Mouse (Mus musculus) thymus, adult 2 months (tissue): Measurements from ENCODE around the gene Treml2. TPM values are rescaled to one million over a fixed set of nuclear protein-coding genes. Genes with fewer than 3 reads are reported as not detected.

Experiments
- DNase-seq: peaks from one replicate; pipeline ENCODE4 v3.0.0; 2021
- H3K27ac ChIP-seq: fragments of 200-500 bp; 2 replicates; pipeline ENCODE4 v1.5.1; 2012; ENCODE audit warnings: low read length, control low read depth; ENCODE audit not compliant: control insufficient read depth, insufficient read depth
- H3K27me3 ChIP-seq: fragments of 200-500 bp; 2 replicates; pipeline ENCODE4 v1.6.1; 2012; ENCODE audit warnings: mild to moderate bottlenecking, low read length, moderate library complexity, mixed read lengths; ENCODE audit not compliant: control insufficient read depth, insufficient read depth
- H3K36me3 ChIP-seq: fragments of 200-500 bp; 2 replicates; pipeline ENCODE4 v1.6.1; 2012; ENCODE audit warnings: mild to moderate bottlenecking, low read length, moderate library complexity; ENCODE audit not compliant: control insufficient read depth, insufficient read depth
- H3K4me1 ChIP-seq: fragments of 200-500 bp; replicated peaks from 2 replicates; pipeline ENCODE4 v1.6.1; 2012; ENCODE audit warnings: low read length; ENCODE audit not compliant: control insufficient read depth, insufficient read depth
- H3K4me3 ChIP-seq: fragments of 200-500 bp; 2 replicates; pipeline ENCODE4 v1.5.1; 2012; ENCODE audit warnings: mild to moderate bottlenecking, low read length, control low read depth, moderate library complexity; ENCODE audit not compliant: control insufficient read depth, insufficient read depth
- CTCF ChIP-seq: fragments of 200-500 bp; IDR thresholded peaks from 2 replicates; pipeline ENCODE4 v1.5.1; 2012; ENCODE audit warnings: mild to moderate bottlenecking, control low read depth, low read length, moderate library complexity, borderline replicate concordance; ENCODE audit not compliant: control insufficient read depth, poor library complexity, insufficient read depth; ENCODE audit errors: extremely low read depth
- POLR2A ChIP-seq: fragments of 200-500 bp; IDR thresholded peaks from 2 replicates; pipeline ENCODE4 v1.6.1; 2012; ENCODE audit warnings: mild to moderate bottlenecking, low read length, control low read depth, moderate library complexity; ENCODE audit not compliant: control insufficient read depth, poor library complexity, insufficient read depth; ENCODE audit errors: extremely low read depth
- WGBS: fragments of 180-500 bp; shearing (Covaris S2); methylation state at CpG from one replicate; pipeline ENCODE4 v1.1.7; 2018; 5-methylcytosine and 5-hydroxymethylcytosine counted together
- polyA plus RNA-seq: library from polyadenylated mRNA; depleted of rRNA; stranded (reverse); fragments of >200 nt; gene quantifications from 2 replicates; pipeline ENCODE4 v1.2.3, GENCODE M21; 2012; rRNA removed

The Treml2 gene
- polyA plus RNA-seq, 1 experiment: 54.8 TPM

DNA sequence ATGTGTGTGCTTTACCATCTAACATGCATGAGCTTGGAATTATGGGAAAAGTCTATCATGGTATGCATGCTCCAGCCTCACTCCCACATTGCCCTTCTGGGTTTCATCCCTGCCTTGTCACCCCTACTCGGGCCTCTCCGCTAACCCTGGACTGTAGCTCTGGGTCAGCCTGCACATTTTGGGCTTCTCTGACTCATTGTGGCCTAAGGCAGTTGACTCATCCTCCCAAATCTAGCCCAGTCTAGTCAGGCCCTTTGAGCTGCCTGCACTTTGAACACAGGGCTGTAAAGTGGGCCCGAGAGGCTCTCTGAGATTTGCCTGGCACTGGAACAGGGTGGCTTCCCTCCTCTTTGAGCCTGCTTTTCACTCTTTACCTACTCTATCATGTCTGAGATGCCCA, 56.5 kb downstream of the Treml2 start:
- Histone ChIP-seq H3K4me3 (no peak overlapping the region), H3K4me1 (no peaks in the 10 kb centered on the region), H3K36me3 (no peaks in the 10 kb centered on the region), H3K27ac (no peak overlapping the region), H3K27me3 (no peaks in the 10 kb centered on the region)
- 96% methylated on average over 3 of the region's 3 CpGs for WGBS
- TF ChIP-seq POLR2A: no peak
- DNase-seq: no peak

DNA sequence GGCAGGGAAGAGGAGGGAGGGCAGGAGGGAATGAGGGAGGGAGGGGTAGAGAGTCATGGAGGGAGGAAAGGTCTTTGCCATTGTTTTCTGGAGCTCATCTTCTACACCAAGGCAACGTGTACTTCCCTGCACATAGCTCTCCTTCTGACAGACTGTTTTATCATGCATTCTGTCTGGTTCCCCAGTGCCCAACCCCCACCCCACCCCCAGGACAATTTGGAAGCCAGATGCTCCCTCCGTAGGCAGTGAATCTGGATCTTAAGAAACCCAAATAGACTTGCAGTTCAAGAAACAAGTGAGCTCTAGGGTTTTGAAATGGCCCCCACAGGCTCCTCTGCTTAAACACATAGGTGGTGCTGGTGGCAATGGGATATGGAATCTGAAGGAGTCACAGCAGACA, 58.6 kb downstream of the Treml2 start:
- TF ChIP-seq CTCF (no peak), POLR2A (no peak)
- WGBS: 76% methylated on average over 2 of the region's 2 CpGs
- no peak for DNase-seq
- Histone ChIP-seq H3K4me3 (no peak overlapping the region), H3K27ac (no peak overlapping the region), H3K4me1 (no peaks in the 10 kb centered on the region), H3K36me3 (no peaks in the 10 kb centered on the region), H3K27me3 (no peaks in the 10 kb centered on the region)

- 71% methylated on average over 7 of the region's 7 CpGs for WGBS
- DNase-seq: no peak
- no peaks in the 10 kb centered on the region for H3K36me3 ChIP-seq
- no peaks in the 10 kb centered on the region for H3K4me1 ChIP-seq
- no peak for TF ChIP-seq CTCF
- TF ChIP-seq POLR2A: no peak
- no peak within 1 kb of the TSS for H3K27ac ChIP-seq
- H3K27me3 ChIP-seq: no peaks in the 10 kb centered on the region
- H3K4me3 ChIP-seq: no peak within 1 kb of the TSS
Measured at GRCm38 (mm10) chr17:48359616-48360015, 60.3 kb downstream of the Treml2 start, which contains the start of gene Treml1. TSS of gene Treml1 (plus strand) at chr17:48359916.

DNA sequence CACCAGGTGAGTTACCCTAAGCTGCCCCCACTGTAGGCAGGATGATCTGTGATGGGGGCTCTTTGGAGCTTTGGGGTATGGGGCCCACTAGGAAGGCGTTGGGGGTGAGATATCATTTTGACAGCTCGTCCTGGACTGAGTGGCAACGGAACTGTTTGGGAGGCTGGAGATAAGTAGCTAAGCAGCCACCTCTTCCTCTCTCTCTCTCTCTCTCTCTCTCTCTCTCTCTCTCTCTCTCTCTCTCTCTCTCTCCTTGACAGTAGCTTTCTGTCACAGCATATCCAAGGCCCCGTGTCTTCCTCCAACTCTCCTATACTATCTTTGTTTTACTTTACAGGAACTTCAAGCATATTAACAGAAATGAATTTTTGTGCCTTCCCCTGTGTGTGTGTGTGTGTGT, 61.2 kb downstream of the Treml2 start:
- WGBS: 32% methylated on average over 4 of the region's 4 CpGs
- H3K36me3 ChIP-seq: no peaks in the 10 kb centered on the region

More for the DNA sequence above, 61.2 kb downstream of the Treml2 start:
- Histone ChIP-seq H3K27ac (no peak overlapping the region), H3K4me1 (no peaks in the 10 kb centered on the region), H3K27me3 (no peaks in the 10 kb centered on the region), H3K4me3 (no peak overlapping the region)
- TF ChIP-seq CTCF: no peak
- no peak for TF ChIP-seq POLR2A
- DNase-seq: no peak

Other genes starting within 250 kb of the Treml2 start
- gene 1700067P10Rik, start 210.2 kb upstream of the Treml2 start, polyA plus RNA-seq: 0.12 TPM in 1 of 2 replicates, not detected in the other
- gene 9830107B12Rik, start 153.2 kb upstream of the Treml2 start, polyA plus RNA-seq: 0.15 and 0.28 TPM in 2 replicates
- 0.92 and 1.2 TPM in 2 replicates for gene A530064D06Rik, start 132.2 kb upstream of the Treml2 start, polyA plus RNA-seq
- 0.08 and 0.09 TPM in 2 replicates for gene Trem1, start 66.7 kb upstream of the Treml2 start, polyA plus RNA-seq
- gene Trem3, start 51.7 kb upstream of the Treml2 start, polyA plus RNA-seq: 0.23 and 0.27 TPM in 2 replicates
- 4.3 and 4.7 TPM in 2 replicates for gene Treml4, start 35.2 kb upstream of the Treml2 start, polyA plus RNA-seq
- gene B430306N03Rik, start 16.6 kb downstream of the Treml2 start, polyA plus RNA-seq: 4.0 and 4.3 TPM in 2 replicates
- 7.1 and 11.7 TPM in 2 replicates for gene Trem2, start 46.9 kb downstream of the Treml2 start, polyA plus RNA-seq
- 0.73 TPM in 1 of 2 replicates, not detected in the other for gene Treml1, start 60.4 kb downstream of the Treml2 start, polyA plus RNA-seq
- gene Nfya, start 110.4 kb downstream of the Treml2 start, polyA plus RNA-seq: 210 and 244 TPM in 2 replicates
- gene Oard1, start 110.5 kb downstream of the Treml2 start, polyA plus RNA-seq: 12.0 TPM in 2 replicates
- 0.99 and 7.6 TPM in 2 replicates for gene Apobec2, start 133.4 kb downstream of the Treml2 start, polyA plus RNA-seq
- gene Tspo2, start 152.0 kb downstream of the Treml2 start, polyA plus RNA-seq: 0.22 and 0.31 TPM in 2 replicates
- 68.1 and 72.7 TPM in 2 replicates for gene Unc5cl, start 155.4 kb downstream of the Treml2 start, polyA plus RNA-seq